19 mouse cellular contexts compared by ENCODE assay signal in the genomic region with DNA sequence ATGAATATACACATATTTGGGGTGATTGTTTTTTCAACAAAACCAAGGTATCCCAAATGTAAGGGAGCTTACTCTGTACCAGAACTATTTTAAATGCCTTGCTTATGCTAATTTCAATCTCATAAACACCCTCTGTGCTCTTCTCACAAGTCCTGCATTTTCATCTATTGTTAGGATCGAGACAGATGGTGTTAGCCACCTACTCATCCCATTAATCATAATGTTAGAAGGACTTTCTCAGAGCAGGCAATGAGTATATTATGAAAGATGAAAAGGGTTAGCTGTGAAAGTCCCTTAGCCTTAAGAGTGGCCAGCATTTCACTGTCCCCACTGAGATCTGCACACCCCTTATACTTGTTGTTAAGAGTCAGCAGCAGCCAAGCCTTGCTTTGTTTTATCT. TPM values are rescaled to one million over a fixed set of nuclear protein-coding genes. Genes with fewer than 3 reads are reported as not detected.
DNase-seq lines count a peak whose midpoint lies in the region; ATAC-seq lines count a peak whose summit lies in the region.
"Had no signal": no experiment of that assay in that cellular context is flagged by ENCODE, and none has a peak within 500 bp of the region (broad histone marks: within the 10 kb centered on the region; RNA-seq: fewer than 3 reads in every experiment).

No protein-coding gene starts in this region.

- no peak for ATAC-seq in erythroblast, adult 5-6 weeks (replicated peaks; ENCODE audit: low FRiP score, poor library complexity, severe bottlenecking)
- ATAC-seq: forebrain, embryonic 13.5 days; forebrain, embryonic 16.5 days had no signal

- peak; percentile 19 to 54 for DNase-seq in frontal cortex, adult 2 months (ENCODE audit: extremely low spot score in 1 of 2, low spot score in 1 of 2)
- DNase-seq in frontal cortex, postnatal 14 days (ENCODE audit: low spot score in 2 of 2) = no peak
- peak; percentile 43 for DNase-seq in layer of hippocampus, adult 9-11 months
- DNase-seq in layer of hippocampus, postnatal 10 days (ENCODE audit: low spot score in 2 of 2) = no peak
- peak; percentile 66 for DNase-seq in brain, adult 2 months (ENCODE audit: low read depth, low spot score)
- DNase-seq: adrenal gland, postnatal 10 days; adrenal gland, postnatal 36 days; B cell, adult 2 months; cerebellum, adult 11 months; cerebellum, adult 8-10 months; cerebellum, postnatal 10 days; cerebellum, postnatal 36 days; embryo, embryonic 11 days; gastrocnemius, adult 2 months; gastrocnemius, postnatal 14 days had no signal

RNA-seq across cellular contexts. Expression of a gene that starts 8.9 kb away (rescaled TPM):
- polyA plus RNA-seq in frontal cortex, adult 2 months (2012; rRNA removed) = 59.3 and 66.9 TPM in 2 replicates
- total RNA-seq in layer of hippocampus, postnatal 10 days (2021) = 10 to 100 TPM; 52.6 to 56.6 TPM
- 0.38 and 1.5 TPM in 2 replicates for total RNA-seq in erythroblast, adult 5-6 weeks (2015; ENCODE audit: low replicate concordance)
- 2.5 and 3.2 TPM in 2 replicates for total RNA-seq in erythroblast, adult 5-6 weeks (2017; ENCODE audit: low replicate concordance)

RNA-seq across cellular contexts. Expression of a gene that starts 41.5 kb away (rescaled TPM):
- 16.5 and 18.4 TPM in 2 replicates for polyA plus RNA-seq in frontal cortex, adult 2 months (2012; rRNA removed)
- total RNA-seq in layer of hippocampus, postnatal 10 days (2021) = 10 to 100 TPM; 33.5 to 38.4 TPM
- not detected in 2 replicates for total RNA-seq in erythroblast, adult 5-6 weeks (2015; ENCODE audit: low replicate concordance)
- total RNA-seq in erythroblast, adult 5-6 weeks (2017; ENCODE audit: low replicate concordance) = 2.6 TPM in 1 of 2 replicates, not detected in the other
- total RNA-seq: G1E had no signal
- polyA plus RNA-seq: G1E had no signal

Comparison
In these comparisons a context has a peak if more than half of its experiments do, and no peak if none do; other contexts are left out.
1. DNase-seq: peak in frontal cortex, adult 2 months (2 of 2), layer of hippocampus, adult 9-11 months (single experiment) and brain, adult 2 months (single experiment); none in frontal cortex, postnatal 14 days (0 of 2) and layer of hippocampus, postnatal 10 days (0 of 2).
2. RNA of a gene that starts 8.9 kb away (total RNA-seq): 52.6 to 56.6 TPM in layer of hippocampus, postnatal 10 days; 0.38 to 3.2 TPM in erythroblast, adult 5-6 weeks; every median in the first group is over 10 times any median in the second.
3. RNA of a gene that starts 41.5 kb away (total RNA-seq): 33.5 to 38.4 TPM in layer of hippocampus, postnatal 10 days; 2.6 TPM in erythroblast, adult 5-6 weeks; every median in the first group is over 4 times any median in the second.